Mouse (Mus musculus): ENCODE data around the gene Duoxa2. TPM values are rescaled to one million over a fixed set of nuclear protein-coding genes. Genes with fewer than 3 reads are reported as not detected.
"Not testable (repeated sequence)": the region's sequence is repeated elsewhere in the genome, so short reads cannot be mapped to it uniquely, and the experiment has no call there.

Duoxa2 gene
- polyA plus RNA-seq, 1 experiment from 2014 or later, result 98.8 TPM

DNA sequence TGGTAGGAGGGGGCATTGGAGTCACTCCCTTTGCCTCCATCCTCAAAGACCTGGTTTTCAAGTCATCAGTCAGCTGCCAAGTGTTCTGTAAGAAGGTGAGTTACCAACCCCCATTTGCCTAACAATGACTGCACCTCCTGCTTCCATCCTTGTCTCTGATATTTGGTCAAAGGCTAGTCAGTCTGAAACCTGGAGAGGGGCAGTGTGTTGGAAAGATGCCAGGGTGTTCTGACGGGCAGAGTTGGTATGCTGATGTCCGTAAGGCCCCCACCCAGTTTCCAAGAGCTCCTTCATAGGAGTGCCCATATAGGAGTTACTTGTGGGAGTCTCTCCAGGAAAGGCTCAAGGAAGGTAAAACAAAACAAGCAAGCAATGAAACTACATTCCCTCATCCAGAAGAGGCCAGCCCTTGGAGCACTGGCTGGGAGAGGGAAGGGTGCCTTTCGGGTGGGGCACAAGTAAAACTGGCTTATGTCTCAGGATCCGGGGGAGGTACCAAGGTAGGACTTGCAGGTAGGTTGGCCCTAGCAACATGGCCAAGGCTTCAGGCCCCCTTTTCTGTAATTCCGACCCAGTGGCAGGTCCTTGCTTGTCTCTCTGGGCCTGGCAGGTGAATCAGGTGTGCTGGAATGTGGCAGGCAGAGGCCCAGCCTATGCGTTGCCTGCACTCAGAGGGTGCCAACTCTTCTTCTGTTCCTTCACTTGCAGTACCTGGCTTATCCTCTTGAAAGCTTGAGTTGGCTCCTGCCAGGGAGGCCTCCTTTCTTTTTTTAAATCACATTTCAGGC lies 46.6 kb downstream of the Duoxa2 start:
- H3K27ac ChIP-seq (replicated peaks), result peak overlapping the region; percentile 75
- peak; percentile 29 for DNase-seq (ENCODE audit: low spot score)

GRCm38 (mm10) chr2:122346164-122346563 lies 47.5 kb downstream of the Duoxa2 start:
- H3K27ac ChIP-seq (replicated peaks), result peak overlapping the region; percentile 75
- not testable (repeated sequence) for H3K27me3 ChIP-seq (ENCODE audit: control insufficient read depth, insufficient read depth, low read length); H3K9ac ChIP-seq (ENCODE audit: low read length); DNase-seq (ENCODE audit: low spot score); H3K4me2 ChIP-seq (replicated peaks; ENCODE audit: low read depth); H3K4me1 ChIP-seq (replicated peaks; ENCODE audit: control insufficient read depth, insufficient read depth); H3K36me3 ChIP-seq (ENCODE audit: control insufficient read depth, insufficient read depth, low read length); H3K4me3 ChIP-seq (ENCODE audit: low read depth, low read length); ATAC-seq (ENCODE audit: low FRiP score, low TSS enrichment); H3K9me3 ChIP-seq (ENCODE audit: control insufficient read depth, low read length)
- 81% methylated on average over 6 of the region's 6 CpGs for WGBS

More for the DNA sequence above, 46.6 kb downstream of the Duoxa2 start:
- H3K4me1 ChIP-seq (replicated peaks; ENCODE audit: control insufficient read depth, insufficient read depth), result 0 out of 2 replicates have a peak, but pooled peaks cover 2% of the 10 kb centered on the region
- no peaks in the 10 kb centered on the region for H3K36me3 ChIP-seq (ENCODE audit: control insufficient read depth, insufficient read depth, low read length)
- H3K4me3 ChIP-seq (ENCODE audit: low read depth, low read length), result no peak overlapping the region
- H3K9me3 ChIP-seq (ENCODE audit: control insufficient read depth, low read length), result no peaks in the 10 kb centered on the region
- TF ChIP-seq CTCF (IDR thresholded peaks at IDR 0.05; ENCODE audit: low read depth) (peak; percentile 48), EP300 (optimal IDR thresholded peaks at IDR 0.05) (peak; percentile 73)
- ATAC-seq (ENCODE audit: low FRiP score, low TSS enrichment), result peak; percentile 55
- WGBS, result 70% methylated on average over 6 of the region's 6 CpGs
- H3K27me3 ChIP-seq (ENCODE audit: control insufficient read depth, insufficient read depth, low read length), result no peaks in the 10 kb centered on the region
- H3K4me2 ChIP-seq (replicated peaks; ENCODE audit: low read depth), result no peak overlapping the region
- H3K9ac ChIP-seq (ENCODE audit: low read length), result no peak overlapping the region

DNA sequence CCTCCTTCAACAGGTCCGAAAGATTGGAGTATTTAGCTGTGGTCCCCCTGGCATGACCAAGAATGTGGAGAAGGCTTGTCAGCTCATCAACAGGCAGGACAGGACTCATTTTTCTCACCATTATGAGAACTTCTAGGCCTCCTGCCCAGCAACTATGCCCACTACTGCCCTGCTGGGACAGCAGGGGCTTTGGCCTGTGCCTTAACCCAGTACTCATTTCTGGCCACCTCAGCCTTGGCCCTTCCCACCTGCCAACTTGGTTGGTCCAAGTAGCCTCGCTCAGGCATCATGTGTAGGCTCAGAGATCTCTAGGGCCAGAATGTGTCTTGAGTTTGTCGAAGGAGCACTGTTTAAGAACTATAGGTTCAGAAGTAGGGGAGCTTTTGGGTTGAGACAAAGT lies 48.6 kb downstream of the Duoxa2 start:
- Histone ChIP-seq H3K4me2 (replicated peaks; ENCODE audit: low read depth) (no peak overlapping the region), H3K27ac (replicated peaks) (no peak overlapping the region), H3K36me3 (ENCODE audit: control insufficient read depth, insufficient read depth, low read length) (no peaks in the 10 kb centered on the region), H3K27me3 (ENCODE audit: control insufficient read depth, insufficient read depth, low read length) (no peaks in the 10 kb centered on the region), H3K4me1 (replicated peaks; ENCODE audit: control insufficient read depth, insufficient read depth) (peaks cover 7% of the 10 kb centered on the region; the same call in 1 of the 2 replicates), H3K9ac (ENCODE audit: low read length) (no peak overlapping the region), H3K4me3 (ENCODE audit: low read depth, low read length) (no peak overlapping the region), H3K9me3 (ENCODE audit: control insufficient read depth, low read length) (no peaks in the 10 kb centered on the region)
- ATAC-seq (ENCODE audit: low FRiP score, low TSS enrichment), result no peak
- DNase-seq (ENCODE audit: low spot score), result no peak
- TF ChIP-seq CTCF (IDR thresholded peaks at IDR 0.05; ENCODE audit: low read depth) (no peak), EP300 (optimal IDR thresholded peaks at IDR 0.05) (no peak)
- WGBS, result 94% methylated on average over 3 of the region's 3 CpGs

DNA sequence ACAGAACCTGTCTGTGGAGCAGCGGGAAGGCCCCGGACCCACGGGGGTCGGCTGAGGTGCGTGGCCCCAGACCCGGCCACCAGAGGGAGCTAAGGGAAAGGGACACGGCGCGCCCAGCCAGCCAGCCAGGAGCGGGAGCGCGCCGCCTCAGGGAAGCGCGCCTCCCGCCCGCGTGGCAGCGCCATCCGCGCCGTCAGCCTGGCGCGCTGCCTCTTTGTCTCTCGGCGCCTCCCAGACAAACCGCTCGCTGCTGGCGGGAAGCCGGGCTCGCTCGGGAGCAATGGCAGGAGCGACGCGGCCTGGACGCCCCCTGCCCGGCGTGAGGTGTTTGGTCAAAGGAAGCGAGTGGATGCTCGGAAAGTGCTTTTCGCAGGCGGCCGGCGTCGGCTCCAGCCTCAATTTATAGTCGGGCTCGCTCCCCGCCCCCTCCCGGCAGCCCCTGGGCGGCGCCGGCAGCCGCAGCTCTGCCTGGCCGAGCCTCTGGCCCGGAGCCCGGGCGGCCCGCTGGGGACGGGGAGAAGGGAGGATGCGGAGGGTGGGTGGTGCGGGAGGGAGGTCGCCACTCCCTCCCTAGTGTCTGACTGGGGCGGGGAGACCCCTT lies 49.9 kb downstream of the Duoxa2 start:
- no peaks in the 10 kb centered on the region for H3K27me3 ChIP-seq (ENCODE audit: control insufficient read depth, insufficient read depth, low read length)
- peak; percentile 80 for ATAC-seq (ENCODE audit: low FRiP score, low TSS enrichment)
- H3K4me3 ChIP-seq (ENCODE audit: low read depth, low read length), result peak overlapping the region; percentile 68

GRCm38 (mm10) chr2:122349136-122349785 lies 50.6 kb downstream of the Duoxa2 start:
- 11% methylated on average over 14 of the region's 14 CpGs for WGBS
- no peaks in the 10 kb centered on the region for H3K9me3 ChIP-seq (ENCODE audit: control insufficient read depth, low read length)

More for the DNA sequence above, 49.9 kb downstream of the Duoxa2 start:
- no peaks in the 10 kb centered on the region for H3K36me3 ChIP-seq (ENCODE audit: control insufficient read depth, insufficient read depth, low read length)
- H3K9ac ChIP-seq (ENCODE audit: low read length), result peak overlapping the region; percentile 75
- H3K4me2 ChIP-seq (replicated peaks; ENCODE audit: low read depth), result peak overlapping the region; percentile 75
- peaks cover 7% of the 10 kb centered on the region; the same call in 1 of the 2 replicates for H3K4me1 ChIP-seq (replicated peaks; ENCODE audit: control insufficient read depth, insufficient read depth)
- WGBS, result 0% methylated on average over 40 of the region's 63 CpGs
- DNase-seq (ENCODE audit: low spot score), result peak; percentile 86
- TF ChIP-seq EP300 (optimal IDR thresholded peaks at IDR 0.05), result no peak
- TF ChIP-seq CTCF (IDR thresholded peaks at IDR 0.05; ENCODE audit: low read depth), result peak; percentile 83
- H3K9me3 ChIP-seq (ENCODE audit: control insufficient read depth, low read length), result no peaks in the 10 kb centered on the region
- H3K27ac ChIP-seq (replicated peaks), result peak overlapping the region; percentile 96

More at GRCm38 (mm10) chr2:122349136-122349785, 50.6 kb downstream of the Duoxa2 start:
- peak; percentile 37; the same call in 1 of the 2 replicates for ATAC-seq (ENCODE audit: low FRiP score, low TSS enrichment)
- Histone ChIP-seq H3K4me2 (replicated peaks; ENCODE audit: low read depth) (peak overlapping the region; percentile 75), H3K36me3 (ENCODE audit: control insufficient read depth, insufficient read depth, low read length) (no peaks in the 10 kb centered on the region), H3K9ac (ENCODE audit: low read length) (peak overlapping the region; percentile 75), H3K4me1 (replicated peaks; ENCODE audit: control insufficient read depth, insufficient read depth) (peaks cover 7% of the 10 kb centered on the region; the same call in 1 of the 2 replicates), H3K27ac (replicated peaks) (peak overlapping the region; percentile 96), H3K27me3 (ENCODE audit: control insufficient read depth, insufficient read depth, low read length) (no peaks in the 10 kb centered on the region), H3K4me3 (ENCODE audit: low read depth, low read length) (peak overlapping the region; percentile 68)
- TF ChIP-seq EP300 (optimal IDR thresholded peaks at IDR 0.05) (no peak), CTCF (IDR thresholded peaks at IDR 0.05; ENCODE audit: low read depth) (no peak)
- DNase-seq (ENCODE audit: low spot score), result peak; percentile 33
